Mouse (Mus musculus) limb, embryonic 10.5 days (tissue): Measurements from ENCODE around the gene A930033H14Rik. TPM values are rescaled to one million over a fixed set of nuclear protein-coding genes. Genes with fewer than 3 reads are reported as not detected.

Experiments used
- DNase-seq: peaks from one replicate; pipeline ENCODE4 v3.0.0-alpha.2; 2017; ENCODE audit warnings: low spot score
- H3K27ac ChIP-seq: fragments of 300-500 bp; sonication (generic); 2 replicates; pipeline ENCODE4 v1.5.1; 2016; ENCODE audit warnings: mild to moderate bottlenecking
- H3K27me3 ChIP-seq: fragments of 300-500 bp; sonication (generic); 2 replicates; pipeline ENCODE4 v1.6.1; 2016; ENCODE audit warnings: low read depth, mild to moderate bottlenecking; ENCODE audit not compliant: poor library complexity, severe bottlenecking
- H3K36me3 ChIP-seq: fragments of 300-500 bp; sonication (generic); 2 replicates; pipeline ENCODE4 v1.6.1; 2016; ENCODE audit warnings: mild to moderate bottlenecking, moderate library complexity
- H3K4me1 ChIP-seq: fragments of 300-500 bp; sonication (generic); 2 replicates; pipeline ENCODE4 v1.6.1; 2016
- H3K4me3 ChIP-seq: fragments of 300-500 bp; sonication (generic); 2 replicates; pipeline ENCODE4 v1.5.1; 2016; ENCODE audit warnings: mild to moderate bottlenecking, moderate library complexity
- H3K9me3 ChIP-seq: fragments of 300-500 bp; sonication (generic); replicated peaks from 2 replicates; pipeline ENCODE4 v1.6.1; 2016; ENCODE audit warnings: mild to moderate bottlenecking
- WGBS: fragments of 180-500 bp; shearing (Covaris S2); methylation state at CpG from one replicate; pipeline ENCODE4 v1.1.7; 2016; 5-methylcytosine and 5-hydroxymethylcytosine counted together
- polyA plus RNA-seq: library from polyadenylated mRNA; unstranded; fragments of >200 nt; fragmentation: Nextera tagmentation; extraction: Ambion mirVana; gene quantifications from 2 replicates; pipeline ENCODE4 v1.2.1, GENCODE M21; 2016

Gene A930033H14Rik
- polyA plus RNA-seq, 1 experiment from 2014 or later, result 1.6 TPM

DNA sequence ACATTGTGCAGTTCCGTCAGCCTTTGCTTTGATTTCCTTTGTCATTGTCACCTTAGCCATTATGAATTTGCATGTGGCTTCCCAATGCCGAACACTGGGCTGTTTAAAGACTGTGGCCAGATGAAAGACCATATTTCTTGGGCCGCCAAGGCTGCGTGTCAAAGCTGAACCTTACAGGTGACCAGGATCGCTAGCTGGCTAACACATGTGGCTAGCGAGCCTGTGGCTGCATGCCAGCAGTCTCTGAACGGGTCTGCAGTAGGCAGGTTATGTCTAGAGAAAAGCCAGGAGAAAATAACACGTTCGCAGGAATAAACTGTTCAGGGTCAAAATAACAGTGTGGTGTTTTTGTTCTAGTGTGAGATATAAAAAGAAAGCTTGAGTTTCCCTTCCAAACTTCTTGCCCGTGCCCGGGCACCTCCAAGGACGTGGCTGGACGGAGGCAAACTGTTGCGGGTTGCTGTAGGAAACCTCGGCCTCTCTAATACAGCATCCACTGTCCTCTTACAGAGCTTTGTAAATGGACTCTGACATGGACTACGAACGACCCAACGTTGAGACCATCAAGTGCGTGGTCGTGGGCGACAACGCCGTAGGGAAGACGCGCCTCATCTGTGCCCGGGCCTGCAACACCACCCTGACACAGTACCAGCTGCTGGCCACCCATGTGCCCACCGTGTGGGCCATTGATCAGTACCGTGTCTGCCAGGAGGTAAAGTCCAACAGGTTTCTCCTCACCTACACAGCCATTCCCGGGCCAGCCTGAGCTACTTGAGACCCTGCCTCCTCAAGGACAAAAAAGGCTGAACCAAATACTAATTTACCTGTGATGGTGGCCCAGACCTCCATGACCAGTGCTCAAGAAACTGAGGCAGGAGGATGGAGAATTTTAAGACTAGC, 35.6 kb upstream of the A930033H14Rik start:
- no peak for DNase-seq
- H3K27me3 ChIP-seq, result no peaks in the 10 kb centered on the region
- 91% methylated on average over 29 of the region's 29 CpGs for WGBS
- peaks cover 14% of the 10 kb centered on the region for H3K4me1 ChIP-seq
- no peak overlapping the region for H3K4me3 ChIP-seq
- H3K27ac ChIP-seq, result no peak overlapping the region
- H3K36me3 ChIP-seq, result peaks cover 27% of the 10 kb centered on the region
- H3K9me3 ChIP-seq, result no peaks in the 10 kb centered on the region

DNA sequence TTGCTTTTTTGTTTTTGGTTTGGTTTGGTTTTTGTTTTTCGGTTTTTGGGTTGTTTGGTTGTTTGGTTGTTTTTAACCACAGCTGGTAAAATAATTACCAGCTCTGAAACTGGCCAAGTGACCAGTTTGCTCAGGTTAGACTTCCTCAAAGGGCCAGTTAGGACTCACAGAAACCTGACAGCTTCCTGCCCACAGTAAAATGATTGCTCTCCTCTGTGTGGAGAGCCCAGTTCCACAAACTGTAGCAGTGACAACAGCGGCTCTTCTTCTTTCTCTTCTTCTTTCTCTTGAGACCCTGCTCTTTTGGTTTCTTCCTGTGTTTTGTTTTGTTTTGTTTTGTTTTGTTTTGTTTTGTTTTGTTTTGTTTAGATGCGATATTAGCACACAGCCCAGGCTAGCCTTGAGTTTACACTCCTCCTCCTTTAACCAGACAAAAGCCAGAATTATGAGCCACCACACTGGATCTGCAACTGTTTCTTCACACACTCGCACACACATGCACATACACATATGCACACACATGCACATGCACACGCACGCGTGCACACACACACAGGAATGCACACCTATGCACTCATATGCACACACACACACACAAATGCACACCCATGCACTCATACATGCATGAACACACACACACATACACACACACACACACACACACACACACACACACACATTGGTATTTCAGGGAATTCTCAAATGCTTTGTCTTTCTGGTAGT, 34.6 kb upstream of the A930033H14Rik start:
- Histone ChIP-seq H3K4me3 (no peak overlapping the region), H3K36me3 (peaks cover 27% of the 10 kb centered on the region), H3K27ac (no peak overlapping the region), H3K27me3 (no peaks in the 10 kb centered on the region), H3K4me1 (peaks cover 3% of the 10 kb centered on the region), H3K9me3 (no peaks in the 10 kb centered on the region)
- 98% methylated on average over 7 of the region's 7 CpGs for WGBS
- no peak for DNase-seq

DNA sequence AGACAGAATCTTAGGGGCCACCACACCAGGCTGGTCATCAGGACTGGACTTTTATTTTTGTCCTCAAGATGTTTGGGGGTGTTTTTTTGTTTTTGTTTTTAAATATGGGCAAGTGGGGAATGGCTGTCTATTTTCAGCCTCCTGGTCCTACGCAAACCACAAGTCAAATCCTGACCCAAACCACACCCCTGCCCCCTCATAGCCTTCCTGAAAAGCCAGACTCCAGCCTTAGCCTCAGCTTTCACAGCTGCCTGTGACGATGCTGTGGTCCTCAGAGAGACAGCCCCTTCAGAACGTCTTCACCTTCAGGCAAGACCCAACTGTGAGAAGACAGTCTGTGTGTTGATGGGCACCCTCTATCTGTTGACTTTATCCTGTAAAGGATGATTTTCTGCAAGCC, 33.9 kb upstream of the A930033H14Rik start:
- peaks cover 27% of the 10 kb centered on the region for H3K36me3 ChIP-seq
- no peaks in the 10 kb centered on the region for H3K4me1 ChIP-seq
- 80% methylated on average over 3 of the region's 3 CpGs for WGBS
- DNase-seq, result no peak
- H3K27me3 ChIP-seq, result no peaks in the 10 kb centered on the region
- H3K4me3 ChIP-seq, result no peak overlapping the region
- no peak overlapping the region for H3K27ac ChIP-seq
- no peaks in the 10 kb centered on the region for H3K9me3 ChIP-seq

DNA sequence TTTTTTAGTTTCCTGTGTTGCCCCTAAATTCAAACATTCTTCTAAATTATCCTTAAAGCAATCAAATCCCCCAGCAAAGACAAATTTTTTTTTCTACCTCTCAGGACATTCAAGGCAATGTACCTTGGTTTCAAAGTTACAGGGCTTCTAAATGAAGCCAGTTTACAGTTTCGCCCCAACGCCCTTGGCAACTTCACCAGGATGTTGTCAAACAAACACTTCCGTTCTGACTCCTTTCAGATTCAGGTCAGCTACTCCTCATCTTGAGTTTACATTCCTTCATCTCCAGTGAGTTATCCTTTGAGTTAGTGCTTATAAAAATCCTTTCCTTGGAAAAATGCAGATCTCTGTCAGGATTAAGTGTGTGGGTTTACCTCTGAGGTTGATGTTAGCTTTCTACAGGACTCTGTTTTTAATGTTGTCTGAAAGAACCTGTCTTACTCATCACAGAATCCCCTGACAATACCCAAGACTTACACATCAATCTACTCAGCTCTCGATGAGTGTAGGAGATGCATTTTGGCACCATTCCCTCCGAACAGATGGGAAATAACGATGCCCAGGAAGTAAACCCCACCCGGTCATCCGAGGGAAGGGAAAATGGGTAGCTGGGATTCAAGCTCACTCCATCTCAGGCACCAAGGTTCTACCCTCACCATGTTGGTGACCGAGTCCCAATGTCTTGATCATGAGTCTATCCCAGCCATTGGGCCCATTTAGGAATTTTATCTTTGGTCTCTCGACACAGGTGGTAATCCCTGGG, 33.2 kb upstream of the A930033H14Rik start:
- H3K27me3 ChIP-seq, result no peaks in the 10 kb centered on the region
- no peak overlapping the region for H3K4me3 ChIP-seq
- H3K9me3 ChIP-seq, result no peaks in the 10 kb centered on the region
- no peaks in the 10 kb centered on the region for H3K4me1 ChIP-seq
- no peak overlapping the region for H3K27ac ChIP-seq
- peaks cover 24% of the 10 kb centered on the region for H3K36me3 ChIP-seq
- 87% methylated on average over 10 of the region's 10 CpGs for WGBS
- DNase-seq, result no peak

DNA sequence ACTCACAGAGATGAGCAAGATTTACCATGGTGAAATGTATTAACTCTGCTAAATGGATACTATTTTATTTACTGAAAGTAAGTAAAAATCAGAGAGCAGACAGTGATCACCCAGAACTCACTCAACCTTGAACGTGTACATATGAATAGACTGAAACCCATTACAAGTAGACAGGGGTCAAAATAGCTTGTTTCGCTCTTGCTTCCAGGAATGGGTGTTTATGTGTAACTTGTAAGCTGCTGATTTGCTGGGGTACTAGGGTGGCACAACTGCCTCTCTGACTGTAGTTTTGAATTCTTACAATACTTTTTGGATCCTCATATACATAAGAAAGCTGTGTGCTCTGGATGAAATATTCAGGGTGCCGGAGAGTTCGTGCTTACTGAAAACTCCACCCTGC, 32.3 kb upstream of the A930033H14Rik start:
- Histone ChIP-seq H3K9me3 (no peaks in the 10 kb centered on the region), H3K27ac (no peak overlapping the region), H3K36me3 (peaks cover 14% of the 10 kb centered on the region), H3K4me3 (no peak overlapping the region), H3K27me3 (no peaks in the 10 kb centered on the region), H3K4me1 (no peaks in the 10 kb centered on the region)
- DNase-seq, result no peak
- 94% methylated on average over 4 of the region's 4 CpGs for WGBS

DNA sequence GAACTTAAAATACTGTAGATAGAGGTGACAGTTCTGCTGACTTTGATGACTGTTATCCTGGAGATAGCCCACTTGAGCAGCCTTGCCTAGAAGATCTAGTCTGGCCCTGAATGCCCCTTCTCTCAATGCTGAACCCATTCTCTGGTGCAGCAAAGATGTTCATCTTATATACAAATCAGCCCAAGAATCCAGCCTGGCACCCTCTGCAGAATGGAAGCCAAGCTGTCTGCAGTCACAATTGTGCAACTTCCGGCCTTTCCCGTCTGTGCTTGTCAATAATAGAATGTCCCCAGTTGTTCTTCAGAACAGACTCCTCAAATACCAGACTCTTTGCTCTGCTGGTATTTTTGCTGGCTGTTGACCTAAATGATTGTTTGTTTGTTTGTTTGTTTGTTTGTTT, 27.6 kb upstream of the A930033H14Rik start:
- no peak for DNase-seq
- Histone ChIP-seq H3K4me3 (no peak overlapping the region), H3K27ac (no peak overlapping the region), H3K4me1 (no peaks in the 10 kb centered on the region), H3K36me3 (no peaks in the 10 kb centered on the region), H3K27me3 (no peaks in the 10 kb centered on the region), H3K9me3 (no peaks in the 10 kb centered on the region)
- 93% methylated on average over 2 of the region's 2 CpGs for WGBS

DNA sequence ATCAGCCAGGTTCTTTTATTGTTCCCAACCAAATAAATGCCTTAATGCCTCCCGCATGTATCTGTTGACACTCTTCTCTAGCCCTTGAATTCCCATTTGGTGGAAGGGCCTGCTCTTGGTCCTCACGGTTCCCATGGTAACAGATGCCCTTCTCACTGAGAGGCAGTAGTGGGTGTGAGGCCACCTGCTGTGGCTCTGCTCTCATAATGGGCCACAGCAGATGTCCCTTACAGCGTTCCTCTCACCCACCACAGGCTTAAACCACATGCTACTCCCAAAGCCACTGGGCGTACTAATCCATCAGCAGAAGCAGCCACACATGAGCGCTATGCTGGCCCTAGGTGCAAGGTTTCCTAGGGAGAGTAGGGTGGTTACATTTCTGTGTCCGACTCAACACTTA, 25.4 kb upstream of the A930033H14Rik start:
- DNase-seq, result no peak
- Histone ChIP-seq H3K27ac (no peak overlapping the region), H3K27me3 (no peaks in the 10 kb centered on the region), H3K36me3 (no peaks in the 10 kb centered on the region), H3K4me3 (no peak overlapping the region), H3K9me3 (no peaks in the 10 kb centered on the region), H3K4me1 (no peaks in the 10 kb centered on the region)
- 47% methylated on average over 6 of the region's 6 CpGs for WGBS

DNA sequence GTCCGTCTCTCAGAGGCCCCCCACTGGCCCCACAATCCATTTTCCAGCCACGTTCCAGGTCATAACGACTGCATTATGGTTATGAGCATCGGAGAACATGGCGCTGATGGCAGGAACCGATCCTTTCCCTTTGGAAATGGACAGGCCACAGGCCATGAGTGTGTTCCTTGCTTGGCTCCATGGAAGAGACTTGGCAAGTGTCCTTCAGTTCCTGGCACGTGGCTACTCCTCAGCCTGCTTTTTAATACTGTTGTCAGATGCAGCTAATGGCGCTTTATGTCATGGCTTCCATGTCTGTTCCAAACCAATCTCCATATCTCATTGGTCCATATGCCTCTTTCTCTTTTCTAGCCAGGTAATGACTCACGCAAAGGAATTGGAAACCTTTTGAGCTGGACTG, 24.9 kb upstream of the A930033H14Rik start:
- Histone ChIP-seq H3K4me3 (no peak overlapping the region), H3K4me1 (no peaks in the 10 kb centered on the region), H3K27me3 (no peaks in the 10 kb centered on the region), H3K9me3 (no peaks in the 10 kb centered on the region), H3K27ac (no peak overlapping the region), H3K36me3 (no peaks in the 10 kb centered on the region)
- no peak for DNase-seq
- WGBS, result 96% methylated on average over 9 of the region's 9 CpGs

DNA sequence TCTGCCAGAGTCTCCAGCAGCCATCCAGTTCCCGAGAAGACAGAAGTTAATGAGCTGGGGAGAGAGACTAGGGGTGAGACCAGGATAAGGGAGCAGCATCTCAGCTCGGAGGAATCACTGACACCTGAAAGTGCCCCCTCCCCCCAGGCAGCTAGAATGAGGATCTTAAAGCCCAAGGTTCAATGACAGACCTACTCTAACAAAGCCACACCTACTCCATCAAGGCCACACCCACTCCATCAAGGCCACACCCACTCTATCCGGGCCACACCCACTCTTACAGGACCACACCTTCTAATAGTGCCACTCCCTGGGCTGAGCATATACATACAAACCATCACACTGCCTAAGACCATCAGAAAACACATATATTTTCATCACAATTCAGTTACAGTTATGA, 24.3 kb upstream of the A930033H14Rik start:
- H3K9me3 ChIP-seq, result no peaks in the 10 kb centered on the region
- H3K36me3 ChIP-seq, result no peaks in the 10 kb centered on the region
- no peak overlapping the region for H3K27ac ChIP-seq
- no peak overlapping the region for H3K4me3 ChIP-seq
- no peak for DNase-seq
- no peaks in the 10 kb centered on the region for H3K27me3 ChIP-seq
- 90% methylated on average over 3 of the region's 3 CpGs for WGBS
- H3K4me1 ChIP-seq, result no peaks in the 10 kb centered on the region

DNA sequence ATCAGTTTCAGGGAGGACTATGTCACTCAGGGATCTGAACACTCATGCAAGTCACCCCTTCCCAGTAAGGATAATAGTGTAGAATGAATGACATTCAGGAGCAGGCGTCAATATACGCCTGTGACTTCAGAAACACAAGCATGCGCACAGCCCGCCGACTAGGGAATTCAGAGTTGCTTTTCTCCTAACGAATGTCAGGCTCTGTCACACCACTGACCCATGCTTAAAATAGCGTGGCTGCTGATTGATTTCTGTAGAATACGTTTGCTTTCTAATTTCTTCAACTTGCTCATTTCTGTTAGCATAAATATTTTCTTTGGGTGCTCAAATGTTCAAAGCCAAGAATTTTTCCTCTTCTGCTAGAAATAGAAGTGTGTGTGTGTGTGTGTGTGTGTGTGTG, 13.1 kb upstream of the A930033H14Rik start:
- 86% methylated on average over 8 of the region's 8 CpGs for WGBS
- no peak for DNase-seq
- H3K4me1 ChIP-seq, result no peaks in the 10 kb centered on the region
- H3K36me3 ChIP-seq, result peaks cover 11% of the 10 kb centered on the region
- H3K9me3 ChIP-seq, result no peaks in the 10 kb centered on the region
- no peak overlapping the region for H3K27ac ChIP-seq
- no peaks in the 10 kb centered on the region for H3K27me3 ChIP-seq
- H3K4me3 ChIP-seq, result no peak overlapping the region

DNA sequence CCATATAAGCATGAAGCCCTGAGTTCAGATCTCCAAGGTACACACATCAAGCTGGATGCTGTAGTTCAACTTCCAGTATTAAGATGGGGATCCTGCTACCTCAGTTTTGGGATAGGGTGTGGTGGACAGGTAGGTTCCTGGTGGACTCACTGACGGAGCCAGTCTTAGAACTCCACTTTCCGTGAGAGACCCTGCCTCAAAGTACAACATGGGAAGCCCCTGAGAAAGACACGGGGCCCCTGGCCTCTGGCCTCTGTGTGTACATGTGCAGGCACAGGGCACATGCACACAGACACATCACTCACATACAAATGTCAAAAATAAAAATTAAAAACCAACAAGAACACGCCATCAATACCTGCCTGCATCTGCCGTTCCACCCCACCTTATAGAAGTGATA, 12.6 kb upstream of the A930033H14Rik start:
- 95% methylated on average over 5 of the region's 5 CpGs for WGBS
- no peak overlapping the region for H3K27ac ChIP-seq
- H3K27me3 ChIP-seq, result no peaks in the 10 kb centered on the region
- no peaks in the 10 kb centered on the region for H3K4me1 ChIP-seq
- peaks cover 12% of the 10 kb centered on the region for H3K36me3 ChIP-seq
- DNase-seq, result no peak
- H3K9me3 ChIP-seq, result no peaks in the 10 kb centered on the region
- no peak overlapping the region for H3K4me3 ChIP-seq

DNA sequence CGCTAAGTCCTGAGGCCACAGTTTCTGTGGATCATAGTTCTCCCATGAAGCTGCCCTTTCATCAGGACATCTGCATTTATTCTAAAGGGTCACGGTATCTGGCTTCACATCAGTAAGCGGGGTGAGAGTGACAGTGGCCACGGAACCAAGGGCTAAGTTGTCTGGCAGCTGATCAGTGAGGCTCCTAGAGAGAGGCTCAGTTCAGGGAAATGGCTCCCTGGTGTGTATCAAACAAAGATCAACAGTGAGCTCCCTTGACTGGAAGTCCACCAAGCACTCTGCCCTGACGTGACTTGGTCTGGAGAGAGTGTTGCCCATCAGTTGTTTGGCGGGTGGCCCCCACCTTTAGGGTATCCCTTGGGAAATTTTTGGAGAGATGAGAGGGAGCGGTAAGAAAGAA, 11.4 kb upstream of the A930033H14Rik start:
- Histone ChIP-seq H3K9me3 (no peaks in the 10 kb centered on the region), H3K27me3 (no peaks in the 10 kb centered on the region), H3K4me3 (no peak overlapping the region), H3K36me3 (peaks cover 13% of the 10 kb centered on the region), H3K4me1 (no peaks in the 10 kb centered on the region), H3K27ac (no peak overlapping the region)
- no peak for DNase-seq
- WGBS, result 77% methylated on average over 7 of the region's 7 CpGs

DNA sequence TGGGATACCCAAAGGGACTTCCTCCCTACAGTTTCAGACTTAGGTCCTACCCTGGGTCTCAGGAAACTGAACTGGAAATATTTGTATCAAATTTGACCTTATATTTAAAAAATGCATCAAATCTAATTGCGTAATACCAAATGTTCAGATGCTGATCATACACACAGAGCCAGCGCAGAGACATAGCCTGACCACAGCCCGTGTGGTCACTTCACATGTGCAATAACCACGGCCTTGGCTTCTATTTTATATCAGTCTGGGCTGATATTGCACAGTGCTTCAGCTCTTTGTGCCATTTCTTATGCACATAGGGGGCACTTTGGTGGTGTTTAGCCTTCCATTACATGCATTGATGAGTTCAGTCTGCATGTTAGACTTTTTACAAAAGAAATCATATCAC, 10.3 kb upstream of the A930033H14Rik start:
- 96% methylated on average over 4 of the region's 4 CpGs for WGBS
- peaks cover 24% of the 10 kb centered on the region for H3K36me3 ChIP-seq
- no peak for DNase-seq
- no peaks in the 10 kb centered on the region for H3K27me3 ChIP-seq
- no peaks in the 10 kb centered on the region for H3K4me1 ChIP-seq
- no peaks in the 10 kb centered on the region for H3K9me3 ChIP-seq
- no peak overlapping the region for H3K27ac ChIP-seq
- no peak overlapping the region for H3K4me3 ChIP-seq
